Mouse (Mus musculus): ENCODE results near the gene Stat4.

GRCm38 (mm10) chr1:52141482-52141881 lies 154.5 kb downstream of the Stat4 start:
- TF ChIP-seq GATA1 (IDR thresholded peaks at IDR 0.05; ENCODE audit: low read length) (no peak), TAL1 (IDR thresholded peaks at IDR 0.05; ENCODE audit: low read length) (no peak)

Data from erythroblast, embryonic 14.5 days (primary cell).